Mouse (Mus musculus) thymus, postnatal 0 days (tissue): ENCODE results near the gene Usp34. TPM values are rescaled to one million over a fixed set of nuclear protein-coding genes. Genes with fewer than 3 reads are reported as not detected.
"Not testable (repeated sequence)": the region's sequence is repeated elsewhere in the genome, so short reads cannot be mapped to it uniquely, and the experiment has no call there.

ENCODE experiments used
- DNase-seq: peaks from one replicate; pipeline ENCODE4 v3.0.0-alpha.2; 2015; ENCODE audit warnings: low spot score
- microRNA-seq: library from miRNA; unstranded; fragments of <30 nt; microRNA quantifications from one replicate; pipeline ENCODE4, GENCODE M21; 2016; ENCODE audit warnings: borderline number of aligned reads
- polyA plus RNA-seq: library from polyadenylated mRNA; unstranded; fragments of >200 nt; fragmentation: Nextera tagmentation; extraction: Ambion mirVana; gene quantifications from 2 replicates; pipeline ENCODE4 v1.2.1, GENCODE M21; 2015

Usp34 gene
- polyA plus RNA-seq, 1 experiment from 2014 or later = 22.1 TPM

DNA sequence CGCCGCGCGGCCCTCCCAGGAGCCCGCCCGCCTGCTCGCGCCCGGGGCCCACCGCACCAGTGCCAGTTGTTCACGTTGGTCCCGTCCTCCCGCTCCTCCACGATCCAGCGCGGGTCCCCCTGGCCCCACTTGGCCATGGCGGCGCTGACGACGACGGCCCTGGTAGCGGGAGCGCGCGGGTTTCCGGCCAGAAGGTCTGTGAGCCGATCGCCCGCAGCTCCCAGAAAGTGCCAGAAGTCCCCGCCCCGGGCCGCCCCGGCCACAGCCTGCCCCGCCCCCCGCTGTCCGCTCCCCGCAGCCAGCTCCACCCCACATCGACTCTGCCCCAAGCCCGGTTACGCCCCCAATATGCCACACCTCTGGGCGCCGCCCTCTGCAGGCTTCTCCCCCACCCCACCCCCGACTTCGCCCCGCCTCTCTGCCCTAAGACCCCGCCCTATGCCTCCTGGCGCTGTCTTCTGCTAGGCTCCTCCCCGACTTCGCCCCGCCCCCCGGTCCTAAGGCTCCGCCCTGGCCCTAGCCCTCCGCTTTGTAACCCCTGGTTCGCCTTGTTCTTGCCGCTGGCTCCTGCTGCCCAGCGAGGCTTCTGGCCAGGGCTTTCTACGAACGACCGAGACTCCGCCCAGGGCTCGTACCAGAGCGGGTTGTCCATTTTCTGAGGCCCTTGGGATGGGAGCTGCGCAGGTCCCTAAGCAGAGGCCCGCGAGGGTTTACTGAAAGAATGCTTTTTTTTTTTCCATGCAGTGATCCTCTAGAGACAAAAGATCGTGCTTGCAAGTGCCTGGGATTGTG is 191.2 kb downstream of the Usp34 start, which contains the start of gene Ahsa2:
Gene Ahsa2 (minus strand): TSS at position 313 of the 792 bp plus-strand sequence.
- peak; percentile 95 for DNase-seq

GRCm38 (mm10) chr11:23498609-23499008 is 191.9 kb downstream of the Usp34 start:
- DNase-seq = no peak

- DNase-seq = not testable (repeated sequence)
Observed at GRCm38 (mm10) chr11:23504801-23505200, 198.1 kb downstream of the Usp34 start.

- not testable (repeated sequence) for DNase-seq
Observed at GRCm38 (mm10) chr11:23514785-23515184, 208.1 kb downstream of the Usp34 start.

- no peak for DNase-seq
Observed at GRCm38 (mm10) chr11:23515315-23515714, 208.6 kb downstream of the Usp34 start.

- DNase-seq = no peak
Observed at GRCm38 (mm10) chr11:23518981-23519380, 212.3 kb downstream of the Usp34 start.

- no peak for DNase-seq
Observed at GRCm38 (mm10) chr11:23520473-23521205, 213.9 kb downstream of the Usp34 start, which contains the start of gene 1700093K21Rik. TSS of gene 1700093K21Rik (minus strand) at chr11:23521155.

- DNase-seq = no peak
Observed at GRCm38 (mm10) chr11:23537446-23537845, 230.8 kb downstream of the Usp34 start.

Small RNAs within 50 kb of the gene (microRNA-seq; reads per million reads assigned to microRNA genes)
- gene Gm47279 = not detected

Other genes with a start within 250 kb of the Usp34 start
- 60.0 and 62.6 TPM in 2 replicates for gene Xpo1, start 50.9 kb upstream of the Usp34 start, polyA plus RNA-seq
- 29.1 and 33.0 TPM in 2 replicates for gene Ahsa2, start 191.1 kb downstream of the Usp34 start, polyA plus RNA-seq
- gene 1700093K21Rik, start 214.3 kb downstream of the Usp34 start, polyA plus RNA-seq = 0.17 TPM in 1 of 2 replicates, not detected in the other